Mouse (Mus musculus) hindlimb bud, embryonic 11.5 days (tissue): ENCODE data around the gene Kalrn.
A peak's percentile ranks its signal among the peaks of the same experiment; 100 is the strongest.

Experiments
- DNase-seq: peaks from one replicate; pipeline ENCODE4 v3.0.0-alpha.2; 2012; ENCODE audit warnings: low read depth, low spot score; ENCODE audit errors: extremely low spot score

Gene Kalrn

DNA sequence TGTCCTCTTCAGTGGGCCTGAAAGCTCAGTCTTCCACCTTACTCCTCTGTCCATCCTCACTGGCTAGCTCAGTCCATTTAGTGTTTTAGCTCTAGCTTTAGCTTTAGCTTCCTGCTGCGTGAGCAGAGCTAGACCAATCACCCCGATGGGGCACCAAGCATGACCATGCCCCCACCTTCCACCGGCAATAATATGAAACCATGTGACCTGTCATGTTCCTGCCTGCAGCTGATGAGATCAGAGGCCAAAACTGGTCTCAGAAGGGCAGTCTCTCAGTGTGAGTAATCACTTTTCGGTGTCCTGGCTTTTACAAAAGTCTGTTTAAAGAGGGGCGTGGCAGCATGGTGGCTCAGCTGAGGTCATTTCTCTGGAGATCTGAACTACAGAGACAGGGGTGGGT lies 364.6 kb downstream of the Kalrn start:
- no peak for DNase-seq

DNA sequence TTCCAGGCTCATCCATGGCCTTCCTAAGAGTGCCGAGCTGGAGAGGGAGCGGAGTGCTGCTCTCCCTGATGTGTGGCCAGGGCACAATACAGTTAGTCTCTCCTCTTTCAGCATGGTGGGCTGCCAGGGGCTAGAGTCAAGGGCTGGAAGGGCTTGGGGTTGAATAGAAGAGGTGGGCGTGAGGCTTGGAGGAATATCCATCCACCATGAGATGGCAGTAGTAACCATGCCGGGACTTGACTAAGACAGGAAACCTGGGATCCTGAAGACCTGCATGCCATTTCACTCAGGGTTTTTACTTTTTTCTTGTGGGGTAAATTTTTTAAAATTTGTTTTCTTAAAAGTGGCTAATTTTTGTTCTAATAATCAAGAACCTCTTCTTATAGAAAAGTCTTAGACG lies 365.4 kb downstream of the Kalrn start:
- no peak for DNase-seq

DNA sequence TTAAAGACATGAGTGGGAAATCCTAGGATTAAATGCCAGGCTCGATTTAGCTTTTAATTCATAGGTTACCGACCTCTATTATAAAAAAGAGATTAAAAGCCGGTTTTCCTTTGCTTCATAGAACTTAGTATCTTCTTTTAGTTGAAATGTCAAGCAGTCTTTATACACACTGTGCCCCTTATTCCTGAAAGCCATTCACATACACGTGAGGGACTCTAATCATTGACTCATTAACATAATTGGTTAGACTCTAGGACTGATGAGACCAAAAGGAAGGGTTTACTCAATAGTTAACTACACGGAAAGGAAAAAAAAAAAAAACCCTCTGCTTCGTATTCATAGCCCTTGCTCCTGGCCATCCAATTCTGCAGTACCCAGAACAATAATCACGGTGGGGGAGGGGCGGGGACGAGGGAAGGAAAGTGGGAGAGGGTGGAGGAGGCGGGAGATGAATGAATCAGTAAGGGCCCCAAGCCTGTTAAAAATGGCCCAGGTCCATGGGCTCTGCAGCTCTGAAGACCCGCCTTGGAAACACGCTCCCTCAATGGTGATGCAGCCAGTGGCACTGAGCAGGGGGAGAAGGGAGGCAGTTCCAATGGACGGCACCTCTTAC lies 368.7 kb downstream of the Kalrn start:
- DNase-seq = no peak

DNA sequence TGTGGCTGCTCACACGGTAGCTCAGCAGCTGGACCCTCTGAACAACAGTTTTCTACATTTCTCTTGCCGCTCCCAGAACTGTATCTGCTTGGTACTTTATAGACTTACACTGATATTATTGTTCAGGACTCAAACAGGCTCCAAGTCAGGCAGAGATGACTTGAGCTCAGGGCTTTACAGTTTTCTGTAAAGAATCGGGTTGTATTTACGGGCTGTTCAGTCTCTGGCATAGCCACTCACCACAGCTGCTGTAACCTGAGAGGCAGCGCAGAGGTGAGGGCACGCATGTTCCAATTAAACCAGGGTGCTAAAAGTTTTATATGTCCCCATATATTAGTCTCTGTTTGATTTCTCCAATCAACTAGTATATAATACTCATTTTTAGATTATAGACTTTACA lies 373.8 kb downstream of the Kalrn start:
- DNase-seq = no peak

DNA sequence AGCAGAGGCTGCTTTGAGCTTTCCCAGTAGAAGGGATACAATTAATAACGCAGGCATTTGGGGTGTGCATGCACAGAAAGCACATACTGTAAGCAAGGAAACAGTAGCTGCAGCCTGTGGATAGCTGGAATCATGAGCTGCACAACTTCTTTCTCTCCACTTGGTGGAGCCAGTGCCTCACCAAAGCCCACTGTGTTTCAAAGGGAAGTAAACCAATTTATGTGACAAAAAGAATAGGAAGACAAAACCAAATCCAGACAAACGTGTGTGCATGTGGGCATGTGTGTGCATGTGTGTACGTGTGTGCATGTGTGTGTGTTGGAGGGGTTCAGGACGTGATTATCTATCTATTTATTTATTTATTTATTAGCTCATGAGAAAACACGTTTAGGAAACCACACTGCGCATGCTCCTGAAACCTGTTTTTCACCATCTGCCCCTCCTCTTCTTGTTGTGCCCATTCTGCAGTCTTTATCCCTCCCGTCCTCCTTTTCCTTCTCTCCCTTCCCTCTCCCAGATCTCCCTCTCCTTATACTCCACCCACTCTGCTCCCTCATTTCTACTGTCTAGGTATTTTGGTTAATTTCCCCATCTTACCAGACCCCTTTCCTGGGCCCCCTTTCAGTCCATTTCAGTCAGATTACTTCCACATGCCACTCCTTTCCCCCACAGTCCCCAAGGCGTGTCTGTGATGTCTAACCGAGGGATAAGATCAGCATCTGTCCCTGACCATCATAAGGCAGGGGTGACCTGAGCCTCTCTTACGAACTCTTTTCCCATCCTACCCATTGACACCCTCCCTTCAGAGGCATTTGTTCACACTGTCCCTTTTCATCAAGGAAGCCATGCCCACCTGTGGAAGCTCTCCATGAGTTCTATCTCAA lies 380.1 kb downstream of the Kalrn start:
- no peak for DNase-seq

DNA sequence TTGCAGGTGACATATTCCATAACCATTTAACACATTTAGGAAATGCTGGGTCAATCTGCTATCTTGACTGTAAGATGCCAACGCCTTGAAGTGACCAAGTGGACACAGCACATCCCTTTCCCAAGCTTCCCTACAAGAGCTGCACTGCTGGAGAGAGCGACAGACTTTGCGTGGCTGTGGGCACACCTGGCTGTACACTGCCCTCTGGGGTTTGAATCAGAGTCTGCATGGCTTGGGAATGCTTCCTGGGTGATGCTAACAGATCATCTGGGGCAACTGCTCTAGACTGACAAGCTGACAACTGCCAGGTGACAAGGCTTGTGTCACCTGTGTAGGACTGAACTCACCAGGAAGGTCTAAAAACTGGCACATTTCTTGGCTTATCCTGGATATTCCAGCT lies 388.6 kb downstream of the Kalrn start:
- DNase-seq = no peak

DNA sequence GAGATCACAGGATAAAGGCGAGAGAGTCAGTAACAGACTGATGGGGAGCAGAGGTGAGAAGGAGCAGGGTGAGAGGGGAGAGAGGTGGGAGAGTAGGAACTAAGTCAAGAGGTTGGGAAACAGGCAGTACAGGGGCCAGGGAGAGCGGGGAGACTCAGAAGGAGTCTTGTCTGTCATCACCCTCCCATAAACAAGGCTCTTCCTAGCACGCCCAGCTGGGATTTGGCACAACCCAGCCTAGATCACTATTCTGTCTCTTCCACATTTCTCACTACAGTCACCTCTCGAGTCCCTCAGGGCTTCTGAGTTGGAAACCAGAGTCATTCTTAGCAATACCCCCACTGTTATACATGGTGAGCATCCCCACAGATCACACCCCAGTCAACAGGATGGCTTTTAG lies 390.1 kb downstream of the Kalrn start:
- no peak for DNase-seq

DNA sequence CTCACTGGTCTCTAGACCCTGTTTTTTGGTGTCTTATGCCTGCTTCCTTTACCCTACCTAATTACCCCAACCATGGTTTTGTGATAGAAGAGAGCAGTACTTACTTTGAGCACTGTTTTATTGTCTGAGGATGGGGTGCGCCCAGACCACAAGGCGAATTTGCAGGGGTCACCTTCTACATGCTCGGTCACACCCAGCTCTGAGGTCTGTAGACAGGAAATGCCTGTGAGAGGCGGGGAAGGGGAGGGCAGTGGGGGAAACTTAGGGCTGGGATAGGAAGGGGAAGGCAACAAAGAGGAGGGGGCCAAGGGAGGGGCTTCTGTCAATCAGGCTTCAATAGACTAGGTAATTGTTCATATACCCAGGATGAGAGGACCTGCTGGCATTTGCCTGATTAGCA lies 397.7 kb downstream of the Kalrn start:
- DNase-seq = no peak

DNA sequence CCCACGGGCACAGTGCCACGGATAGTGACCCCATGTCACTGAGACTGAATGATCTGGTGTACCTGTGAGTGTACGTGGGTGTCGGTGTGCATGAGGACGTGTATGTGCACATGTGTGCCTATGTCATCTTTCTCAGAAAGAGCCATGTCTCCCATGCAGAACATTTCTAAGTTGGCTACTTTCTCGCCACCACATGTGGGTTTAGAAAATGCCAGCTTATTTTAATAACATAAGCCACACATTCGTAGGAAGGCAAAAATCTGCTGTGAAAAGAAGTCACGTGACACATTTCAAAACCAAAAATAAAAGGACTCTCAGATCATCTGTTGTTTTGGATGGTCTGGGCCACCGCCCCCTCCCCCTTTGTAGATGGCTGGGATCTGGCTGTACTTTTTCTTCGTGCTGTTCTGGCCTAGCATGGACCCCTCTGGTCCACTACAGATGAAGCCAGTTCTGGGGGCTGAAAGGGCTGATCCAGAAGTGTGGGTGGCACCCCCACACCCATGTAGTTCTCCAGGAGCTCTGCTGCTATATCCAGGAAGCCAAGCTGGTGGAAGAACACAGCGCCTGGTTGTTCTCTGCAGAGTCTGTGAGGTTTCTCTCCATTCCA lies 400.7 kb downstream of the Kalrn start:
- DNase-seq = no peak

DNA sequence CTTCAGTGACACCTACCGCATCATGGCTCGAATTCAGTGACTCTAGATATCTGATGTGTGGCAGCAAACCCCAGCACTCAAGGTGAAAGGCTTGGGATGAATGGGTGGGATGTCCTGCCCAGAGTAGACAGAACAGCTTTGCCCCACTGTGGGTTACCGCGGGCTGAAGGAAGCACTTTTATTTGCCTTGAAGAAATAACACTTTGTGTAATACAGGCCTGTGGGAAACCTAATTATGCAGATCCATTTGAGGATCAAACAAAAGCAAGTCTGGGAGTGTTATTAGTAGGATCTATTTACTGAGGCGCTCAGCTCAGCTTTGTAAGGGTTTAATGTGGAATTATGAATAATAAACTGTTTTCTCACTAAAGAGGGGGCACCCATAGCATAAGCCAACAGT lies 406.3 kb downstream of the Kalrn start:
- no peak for DNase-seq

DNA sequence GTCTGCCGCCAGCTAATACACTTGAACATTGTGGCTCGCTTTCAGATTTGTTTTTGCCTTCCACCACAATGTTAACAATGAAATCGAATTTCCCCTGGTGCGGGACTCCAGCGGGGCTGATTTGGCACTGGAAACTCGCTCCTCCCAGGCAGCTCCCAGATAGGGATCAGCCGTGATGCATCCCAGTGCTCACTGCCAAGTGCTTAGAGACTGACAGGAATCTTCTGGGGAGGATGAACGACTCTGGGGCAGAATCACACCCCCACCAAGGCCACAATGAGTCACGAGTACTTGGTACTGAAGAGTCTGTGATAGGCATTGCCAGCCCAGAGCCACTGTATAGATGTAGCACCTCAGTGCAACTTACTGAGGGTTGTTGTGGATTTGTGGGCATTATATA lies 410.2 kb downstream of the Kalrn start:
- DNase-seq = no peak

DNA sequence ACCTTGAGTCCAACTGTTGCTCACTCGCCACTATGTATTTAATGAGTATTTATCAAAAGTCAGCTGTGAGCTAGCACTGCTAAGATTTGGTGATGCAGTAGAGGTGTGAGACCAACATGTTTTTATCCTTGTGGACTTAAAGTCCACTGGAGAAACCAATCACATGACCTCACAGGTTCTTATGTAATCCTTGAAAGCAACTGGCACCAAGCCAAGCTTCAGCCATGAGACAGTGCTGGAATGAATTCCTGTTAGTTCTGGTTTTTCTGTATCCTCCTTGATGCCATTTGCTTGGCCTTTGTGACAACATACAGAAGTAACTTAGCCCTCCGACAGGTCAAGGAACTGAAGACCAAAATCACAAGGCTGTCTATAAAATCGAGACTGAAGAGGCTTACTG lies 413.8 kb downstream of the Kalrn start:
- no peak for DNase-seq

DNA sequence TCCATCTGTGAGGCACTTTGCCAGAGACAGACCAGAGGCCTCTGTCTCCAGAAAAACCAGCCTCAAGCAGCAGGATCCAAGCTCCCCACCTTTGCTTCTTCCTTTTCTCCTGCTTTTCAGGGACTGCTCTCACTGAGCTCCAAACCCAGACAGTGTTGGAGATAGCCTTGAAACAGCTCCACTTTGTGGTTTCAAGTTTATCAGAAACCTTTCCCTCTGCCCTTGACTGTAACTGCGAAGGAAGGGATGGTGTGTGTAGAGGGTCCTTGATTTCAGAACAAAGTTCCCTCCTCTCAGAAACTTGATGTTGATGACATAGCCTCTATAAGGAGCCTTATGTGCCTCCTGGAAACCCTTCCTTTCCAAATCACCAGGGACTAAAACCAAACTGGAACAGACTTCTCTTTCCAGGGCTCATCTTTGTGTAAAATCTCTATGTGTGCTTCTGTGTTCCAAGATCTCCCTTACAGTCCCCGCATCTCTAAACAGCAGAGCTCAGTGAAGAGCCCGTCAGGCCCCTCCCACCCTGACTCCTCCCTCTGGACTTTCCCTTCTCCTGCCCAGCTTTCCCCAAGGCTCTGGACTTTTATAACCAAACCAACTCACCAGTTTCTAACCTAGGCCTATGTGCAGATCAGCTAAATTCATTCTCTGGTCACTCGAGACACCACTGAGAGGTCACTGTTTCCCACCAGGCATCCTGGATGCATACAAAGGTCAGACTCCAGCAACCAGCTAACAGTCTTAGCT lies 415.8 kb downstream of the Kalrn start:
- no peak for DNase-seq

DNA sequence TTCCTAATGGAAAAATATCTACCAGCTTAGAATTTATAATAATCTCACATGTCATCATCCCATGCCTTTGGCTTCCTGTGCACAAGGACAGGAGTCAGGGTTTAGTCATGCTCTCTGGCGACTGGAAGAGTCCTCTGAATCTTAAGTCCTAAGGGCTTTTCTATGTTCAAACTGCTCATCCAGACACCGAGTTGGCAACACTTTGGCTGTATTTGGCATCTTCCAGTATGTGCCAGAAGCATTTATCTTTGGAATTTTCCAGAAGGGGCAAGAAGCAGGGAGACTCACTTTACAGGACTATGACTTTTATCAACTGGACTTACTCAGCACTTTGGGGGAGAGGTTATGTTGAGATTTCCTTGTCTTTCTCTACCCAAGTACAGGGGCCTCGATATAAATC lies 417.6 kb downstream of the Kalrn start:
- DNase-seq = no peak

DNA sequence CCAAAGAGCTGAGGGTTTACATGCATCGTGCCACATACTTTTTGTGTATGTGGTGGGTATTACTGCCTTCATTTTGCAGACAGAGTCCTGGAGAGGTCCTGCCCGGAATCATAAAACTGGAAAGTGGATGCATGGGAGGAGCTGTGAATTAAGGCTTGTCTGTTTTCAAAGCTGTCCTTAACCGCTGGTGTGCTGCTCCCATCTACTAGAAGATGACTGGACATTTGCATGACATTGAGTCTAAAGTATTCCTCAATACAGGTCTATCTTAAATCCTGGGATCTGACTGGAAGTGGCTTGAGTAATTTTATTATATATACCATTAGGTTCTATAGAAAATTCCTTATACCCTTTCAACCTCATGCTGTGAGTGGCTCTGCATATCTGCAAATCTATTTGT lies 418.4 kb downstream of the Kalrn start:
- no peak for DNase-seq

DNA sequence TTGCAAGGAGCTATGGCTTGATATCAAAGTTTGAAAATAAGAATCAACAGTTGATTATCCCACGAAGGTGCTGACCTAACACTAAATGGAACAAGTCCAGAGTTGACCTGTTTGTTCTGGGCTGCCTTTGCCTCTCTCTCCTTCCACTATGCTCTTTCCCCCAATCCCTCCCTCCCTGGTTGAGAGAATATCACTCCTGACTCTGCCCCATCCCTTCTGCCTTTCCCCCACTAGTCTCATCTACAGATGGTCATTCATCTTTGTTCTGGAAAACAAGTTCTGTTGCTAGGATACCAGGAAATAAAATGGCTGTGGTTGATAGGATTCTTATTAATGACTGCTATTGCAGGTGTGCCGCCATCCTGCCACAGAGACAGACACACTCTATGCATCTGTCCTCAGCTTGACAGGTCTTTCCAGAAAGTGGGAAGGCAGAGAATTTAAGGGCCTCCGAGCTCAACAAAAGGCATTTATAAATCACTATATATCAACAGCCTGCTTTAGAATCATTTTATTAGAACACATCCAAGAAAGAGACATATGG lies 421.7 kb downstream of the Kalrn start:
- DNase-seq = no peak

DNA sequence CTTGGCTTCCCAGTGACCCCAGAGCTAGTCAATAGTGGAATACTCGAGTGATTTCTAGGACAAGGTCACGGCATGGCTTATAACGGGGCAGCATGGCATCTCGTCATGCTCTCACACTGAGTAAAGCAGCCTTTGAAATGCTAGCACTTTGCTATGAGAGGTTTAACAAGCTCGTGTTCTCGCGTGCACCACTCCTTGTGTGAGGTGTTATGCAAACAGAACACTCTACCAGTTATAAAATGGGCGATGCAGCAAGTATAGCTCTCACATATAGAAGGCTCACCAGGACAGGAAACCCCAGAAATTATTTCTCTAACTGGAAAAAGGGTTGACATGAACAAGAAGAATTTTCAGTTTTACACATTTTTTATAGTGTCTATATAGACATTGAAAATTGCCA lies 431.7 kb downstream of the Kalrn start:
- DNase-seq = no peak

DNA sequence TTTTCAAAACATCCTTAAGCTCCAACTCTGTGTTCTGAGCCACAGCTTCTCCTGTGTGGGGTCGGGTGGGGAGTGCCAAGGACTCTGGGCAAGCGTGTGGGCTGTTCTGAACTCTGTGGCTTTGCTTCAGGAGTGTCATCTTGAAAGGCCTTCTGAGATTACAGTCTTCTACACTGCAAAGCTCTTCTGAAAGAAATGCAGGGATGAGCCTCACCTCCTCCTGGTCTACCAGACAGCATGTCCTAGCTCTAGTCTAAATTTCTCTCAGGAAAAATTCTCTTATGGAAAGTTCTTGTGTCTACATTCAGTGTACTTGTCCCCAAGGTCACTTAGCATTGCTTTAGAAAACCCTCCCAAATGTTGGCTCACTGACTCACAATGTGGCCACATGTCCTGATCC lies 438.3 kb downstream of the Kalrn start:
- no peak for DNase-seq

DNA sequence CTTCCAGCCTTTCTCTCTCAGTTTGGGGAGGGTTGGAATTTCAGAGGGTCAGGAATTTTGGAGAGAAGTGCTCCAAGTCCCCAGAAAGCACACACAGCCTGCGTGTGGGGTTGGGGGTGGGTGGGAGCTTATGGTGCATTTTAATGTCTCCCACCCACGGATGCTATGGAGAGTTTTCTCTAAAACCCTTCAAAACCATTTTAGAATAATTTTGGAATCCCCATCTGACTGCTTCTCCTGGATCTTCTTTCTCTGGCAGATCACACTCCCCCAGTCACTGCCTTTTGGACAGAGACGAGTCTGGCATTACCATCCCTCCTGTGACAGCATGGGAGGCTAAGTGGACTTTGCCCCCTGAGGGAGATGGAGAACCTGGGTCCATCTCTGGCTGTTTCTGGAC lies 438.7 kb downstream of the Kalrn start:
- DNase-seq = no peak

DNA sequence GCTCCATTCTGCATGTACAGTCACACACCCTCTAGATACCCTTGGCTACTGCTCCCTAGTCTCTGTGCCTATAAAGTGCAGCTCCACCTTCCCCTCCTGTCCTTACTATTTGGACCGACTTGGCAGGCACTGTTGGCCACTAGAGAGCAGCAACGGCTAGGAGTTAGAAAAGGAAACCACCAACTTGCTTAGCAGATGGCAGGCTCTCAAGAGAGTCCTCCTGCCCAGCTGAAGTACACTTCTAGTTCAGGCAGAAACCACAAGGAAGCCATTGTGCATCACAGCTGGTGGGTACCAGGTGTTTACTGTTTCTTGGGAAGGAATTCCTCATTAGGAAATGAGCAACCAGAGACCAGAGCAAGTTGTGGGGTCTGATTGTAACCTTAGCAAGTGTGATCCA lies 447.7 kb downstream of the Kalrn start:
- peak; percentile 53 for DNase-seq

DNA sequence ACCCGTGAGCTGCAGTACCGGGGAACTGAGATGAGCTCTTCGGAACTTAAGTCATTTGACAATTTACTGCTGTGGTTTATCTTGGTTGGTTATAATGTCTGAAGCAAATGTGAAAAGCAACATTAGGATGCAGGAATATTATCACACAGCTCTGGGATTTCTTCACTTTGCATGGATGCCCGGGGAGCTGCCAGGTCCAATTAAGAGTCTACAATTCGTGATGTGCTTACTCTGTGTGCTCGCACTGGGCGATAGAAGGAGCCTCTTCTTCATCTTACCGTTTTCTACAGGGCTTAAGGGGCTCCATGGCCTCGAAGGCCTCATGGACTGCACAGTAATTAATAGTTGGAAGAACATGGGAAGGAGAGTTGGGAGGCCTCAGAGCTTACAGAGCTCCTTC lies 450.8 kb downstream of the Kalrn start:
- DNase-seq = no peak
